Mouse (Mus musculus) stomach, postnatal 0 days (tissue): ENCODE data around the gene Lbp.

Source experiments
- CTCF ChIP-seq: IDR thresholded peaks from 2 replicates; pipeline ENCODE4 v1.5.1; 2016; ENCODE audit warnings: antibody characterized with exemption, low read depth, mild to moderate bottlenecking, moderate library complexity
- EP300 ChIP-seq: optimal IDR thresholded peaks from 2 replicates; pipeline ENCODE3; 2016; ENCODE audit warnings: antibody characterized with exemption

- TF ChIP-seq CTCF (no peak), EP300 (no peak)
Measured at GRCm38 (mm10) chr2:158258005-158258418, 48.3 kb upstream of the Lbp start, which contains the start of gene Bpi.
